Mouse (Mus musculus): ENCODE measurements around the gene 1700014D04Rik.
A peak's percentile ranks its signal among the peaks of the same experiment; 100 is the strongest.
"Not testable (repeated sequence)": the region's sequence is repeated elsewhere in the genome, so short reads cannot be mapped to it uniquely, and the experiment has no call there.

Gene 1700014D04Rik

GRCm38 (mm10) chr13:59734347-59734746 lies 12.2 kb downstream of the 1700014D04Rik start:
- DNase-seq: not testable (repeated sequence)

GRCm38 (mm10) chr13:59733936-59734335 lies 12.6 kb downstream of the 1700014D04Rik start:
- no peak for DNase-seq

- no peak for DNase-seq
These were observed 14.9 kb downstream of the 1700014D04Rik start, which contains the start of gene Spata31d1d for GRCm38 (mm10) chr13:59731652-59732051. Gene Spata31d1d (minus strand): TSS chr13:59731752.

GRCm38 (mm10) chr13:59728378-59729093 lies 18.0 kb downstream of the 1700014D04Rik start:
- peak; percentile 72 to 74 for DNase-seq

- DNase-seq: no peak
These were observed 20.2 kb downstream of the 1700014D04Rik start for GRCm38 (mm10) chr13:59726139-59726867.

GRCm38 (mm10) chr13:59722089-59722488 lies 24.5 kb downstream of the 1700014D04Rik start:
- DNase-seq: not testable (repeated sequence)

- no peak for DNase-seq
These were observed 27.1 kb downstream of the 1700014D04Rik start for GRCm38 (mm10) chr13:59719475-59719874.

- not testable (repeated sequence) for DNase-seq
These were observed 27.6 kb downstream of the 1700014D04Rik start for GRCm38 (mm10) chr13:59718857-59719440.

GRCm38 (mm10) chr13:59713710-59714109 lies 32.8 kb downstream of the 1700014D04Rik start:
- no peak for DNase-seq

GRCm38 (mm10) chr13:59711984-59712383 lies 34.6 kb downstream of the 1700014D04Rik start, which contains the start of gene Spata31d1b:
Gene Spata31d1b (plus strand): TSS chr13:59712284.
- DNase-seq: not testable (repeated sequence)

- no peak for DNase-seq
These were observed 36.3 kb downstream of the 1700014D04Rik start, which contains the start of gene Spata31d1a for GRCm38 (mm10) chr13:59710230-59710629. Gene Spata31d1a (minus strand): TSS chr13:59710330.

- peak; percentile 25 for DNase-seq
These were observed 42.0 kb downstream of the 1700014D04Rik start for GRCm38 (mm10) chr13:59704562-59704961.

- no peak for DNase-seq
These were observed 43.0 kb downstream of the 1700014D04Rik start for GRCm38 (mm10) chr13:59703514-59703913.

GRCm38 (mm10) chr13:59700137-59700536 lies 46.4 kb downstream of the 1700014D04Rik start:
- not testable (repeated sequence) for DNase-seq

- DNase-seq: no peak
These were observed 47.4 kb downstream of the 1700014D04Rik start for GRCm38 (mm10) chr13:59699131-59699530.

- peak; percentile 13 to 36 for DNase-seq
These were observed 50.8 kb downstream of the 1700014D04Rik start for GRCm38 (mm10) chr13:59695781-59696180.

GRCm38 (mm10) chr13:59694008-59694407 lies 52.5 kb downstream of the 1700014D04Rik start, which contains the start of gene 4921517D22Rik:
Gene 4921517D22Rik (minus strand): TSS chr13:59694108.
- no peak for DNase-seq

- no peak for DNase-seq
These were observed 55.1 kb downstream of the 1700014D04Rik start for GRCm38 (mm10) chr13:59691478-59691877.

All from thymus, postnatal 36 days (tissue).